Mouse (Mus musculus) adrenal gland, adult 10 weeks (tissue): ENCODE data around the gene Gabarap. TPM values are rescaled to one million over a fixed set of nuclear protein-coding genes. Genes with fewer than 3 reads are reported as not detected.

ENCODE experiments used
- polyA plus RNA-seq: library from polyadenylated mRNA; stranded (reverse); fragments of 350-450 nt; fragmentation: Illumina TruSeq; extraction: RNeasy Lipid Tissue Mini Kit (QIAGEN cat#74804); gene quantifications from one replicate; pipeline ENCODE4 v1.2.3, GENCODE M21; 2014; ENCODE audit warnings: low read depth, low replicate concordance

The Gabarap gene
- 525 TPM for polyA plus RNA-seq

DNA sequence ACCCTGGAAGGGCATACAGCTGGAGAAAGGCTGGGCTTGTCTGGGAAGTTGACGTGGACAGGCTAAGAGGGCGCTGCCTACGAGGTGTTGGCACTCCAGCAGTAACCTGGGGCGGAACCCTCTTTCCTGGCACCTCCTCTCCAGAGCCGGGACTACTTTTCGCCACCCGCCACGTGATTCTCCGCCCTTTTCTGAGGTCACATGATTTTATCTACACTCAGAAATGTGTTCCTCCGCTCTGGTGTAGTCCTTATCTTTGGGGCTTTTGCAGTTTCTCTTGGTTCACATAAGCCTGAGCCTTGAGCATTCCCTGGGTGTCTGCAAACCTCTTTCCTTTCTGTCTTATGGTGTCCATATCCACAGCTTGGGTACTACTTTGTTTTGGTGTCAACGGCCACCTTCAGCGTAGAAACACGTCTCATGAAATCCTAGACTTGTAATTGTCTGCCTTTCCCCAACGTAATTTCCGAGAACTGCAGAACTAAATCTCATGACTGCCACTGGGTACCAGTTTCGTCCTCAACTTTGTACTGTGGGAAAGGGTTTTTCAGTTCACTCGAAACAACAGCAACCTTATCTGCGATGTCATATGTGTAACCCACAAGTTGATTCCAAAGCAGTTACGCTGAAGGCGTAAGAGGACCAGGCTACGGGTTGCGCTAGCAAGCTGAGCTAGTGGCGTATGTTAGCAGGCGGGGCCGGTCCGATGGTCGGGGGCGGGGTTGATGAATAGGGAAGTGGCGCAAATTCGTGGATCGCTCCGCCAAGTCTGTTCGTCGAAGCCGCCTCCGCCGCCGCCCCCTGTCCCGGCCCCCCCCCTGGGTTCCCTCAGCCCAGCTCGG lies at the start of gene Gabarap:
Gene Gabarap (plus strand): TSS at position 294 of the 842 bp plus-strand sequence.

DNA sequence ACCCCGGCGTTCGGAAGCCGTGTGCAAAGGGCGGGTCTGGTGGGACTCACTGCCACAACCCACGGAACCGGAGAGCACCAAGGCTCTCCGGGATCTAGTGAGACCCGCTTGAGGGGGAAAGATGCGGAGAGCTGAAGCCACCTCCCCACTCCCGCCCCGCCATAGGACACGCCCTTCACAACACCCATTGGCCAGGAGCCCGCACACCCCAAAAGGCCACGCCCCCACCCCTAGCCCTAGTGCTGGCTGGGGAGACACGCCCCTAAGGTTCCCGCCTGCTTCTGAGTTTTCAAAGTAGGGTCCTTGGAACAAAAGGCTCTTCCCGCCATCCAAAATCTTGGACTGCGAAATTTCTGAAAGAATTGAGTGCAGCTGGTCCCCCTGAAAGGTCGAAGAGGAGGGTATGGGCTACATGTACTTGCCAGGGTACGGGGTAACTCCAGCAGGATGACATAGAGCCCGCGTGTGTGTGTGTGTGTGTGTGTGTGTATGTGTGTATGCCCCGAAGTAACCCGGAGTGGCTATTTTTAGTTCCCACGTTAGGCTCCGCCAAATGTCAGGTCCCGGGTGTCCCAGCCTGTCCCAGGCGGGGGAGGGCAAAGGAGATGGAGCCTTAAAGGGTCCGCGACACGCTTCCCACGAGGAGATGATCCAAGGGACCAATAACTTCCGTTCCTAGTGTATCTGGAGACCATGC lies 42.7 kb upstream of the Gabarap start, which contains the start of gene Slc2a4:
Gene Slc2a4 (minus strand): TSS at position 123 of the 697 bp plus-strand sequence.

DNA sequence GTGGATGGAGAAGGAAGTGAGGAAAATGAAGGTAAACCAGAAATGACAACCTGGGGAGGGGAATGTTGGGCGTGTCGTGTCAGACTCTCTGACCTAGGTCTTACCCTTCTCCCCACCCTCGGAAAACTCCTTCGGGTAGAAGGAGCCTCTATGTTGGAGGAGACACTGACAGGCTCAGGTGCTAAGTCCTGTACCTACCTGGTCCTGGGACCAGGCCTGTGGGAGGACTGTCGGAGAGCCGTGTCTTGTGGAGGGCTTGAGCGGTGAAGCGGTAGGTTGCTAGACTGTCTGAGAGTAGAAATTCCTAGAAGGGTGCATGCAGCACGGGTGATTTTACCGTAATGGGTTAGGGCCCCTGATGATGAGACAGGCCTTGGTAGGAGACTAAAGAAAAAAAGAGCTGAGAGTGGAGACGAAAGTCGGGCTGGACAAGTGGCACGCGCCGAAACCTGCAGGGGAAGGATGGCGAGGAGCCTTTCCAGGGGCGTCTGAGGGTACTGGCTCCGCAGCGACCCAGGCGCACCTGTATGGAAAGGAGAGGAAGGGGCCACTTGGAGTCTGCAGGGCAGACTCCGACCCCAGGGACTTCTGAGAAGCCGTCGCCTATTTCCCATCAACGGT lies 26.2 kb upstream of the Gabarap start, which contains the start of gene Cldn7:
Gene Cldn7 (plus strand): TSS at position 130 of the 621 bp plus-strand sequence.

DNA sequence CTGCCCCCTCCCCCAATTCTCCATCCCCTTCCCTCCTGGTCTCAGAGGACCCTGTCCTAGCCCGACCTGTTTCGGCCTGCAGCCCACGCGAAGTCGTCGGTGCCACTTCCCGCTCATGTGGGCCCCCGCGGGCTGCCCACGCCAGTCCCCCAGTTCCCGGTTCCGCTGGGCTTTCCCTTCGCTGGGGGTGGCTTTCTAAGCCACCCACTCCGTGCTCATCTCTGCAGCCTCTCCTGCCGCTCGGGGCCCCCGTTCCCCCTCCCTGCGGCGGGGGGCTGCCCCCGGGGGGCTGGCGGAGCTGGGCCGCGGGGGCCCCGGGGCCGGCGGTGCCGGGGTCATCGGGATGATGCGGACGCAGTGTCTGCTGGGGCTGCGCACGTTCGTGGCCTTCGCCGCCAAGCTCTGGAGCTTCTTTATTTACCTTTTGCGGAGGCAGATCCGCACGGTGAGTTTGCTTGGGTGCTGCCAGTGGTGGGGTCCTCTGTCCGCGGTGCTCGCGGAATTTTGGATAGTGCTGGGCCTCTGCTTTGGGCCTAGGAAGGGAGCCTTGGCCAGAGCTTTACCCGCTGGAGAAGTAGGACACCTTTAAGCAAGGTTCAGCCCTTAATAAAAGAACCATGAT lies 9.7 kb upstream of the Gabarap start, which contains the start of gene Ctdnep1:
Gene Ctdnep1 (plus strand): TSS at position 16 of the 622 bp plus-strand sequence.

DNA sequence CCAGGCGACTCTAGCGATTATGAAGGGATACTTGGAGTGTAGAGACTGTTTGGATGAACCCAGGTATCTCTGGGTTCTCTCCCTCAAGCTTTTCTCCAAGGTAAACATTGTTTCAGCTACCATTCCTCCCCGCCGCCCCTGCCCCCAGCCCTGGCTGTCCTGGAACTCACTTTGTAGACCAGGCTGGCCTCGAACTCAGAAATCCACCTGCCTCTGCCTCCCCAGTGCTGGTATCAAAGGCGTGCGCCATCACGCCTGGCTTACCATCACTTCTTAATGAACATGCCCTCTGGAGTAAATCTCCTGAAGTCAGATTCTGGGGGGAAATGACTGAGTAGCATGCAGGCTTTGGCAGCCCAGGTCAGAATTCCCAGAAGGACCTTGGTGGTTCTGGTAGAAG lies 8.7 kb upstream of the Gabarap start, which contains the start of gene Elp5:
Gene Elp5 (minus strand): TSS at position 293 of the 400 bp plus-strand sequence.

DNA sequence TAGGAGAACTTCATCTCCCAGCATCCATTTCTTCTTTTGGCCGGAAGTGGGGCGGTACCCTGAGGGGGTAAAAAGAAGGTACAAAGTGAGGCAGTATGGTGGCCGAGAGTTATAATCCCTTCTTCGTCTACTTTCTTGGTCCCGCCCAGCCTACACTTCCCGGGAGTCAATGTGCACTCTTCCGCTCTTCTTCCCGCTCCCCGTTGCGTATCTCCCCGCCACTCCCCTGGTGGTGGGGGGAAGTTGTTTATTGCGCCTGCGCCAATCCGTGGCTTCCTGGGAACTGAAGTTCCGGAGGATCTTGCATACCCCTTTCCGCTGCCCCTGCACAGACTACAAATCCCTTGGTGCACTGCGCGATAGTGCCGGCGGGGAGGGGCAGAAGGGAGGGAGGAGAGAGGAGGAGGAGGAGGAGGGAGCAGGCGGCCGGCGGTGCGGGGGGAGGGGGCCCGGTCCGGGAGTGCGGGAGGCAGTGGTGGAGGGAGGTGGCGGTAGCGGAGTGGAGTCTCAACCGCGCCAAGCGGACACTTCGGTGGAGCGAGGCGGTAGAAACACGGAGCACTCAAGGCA lies 4.5 kb downstream of the Gabarap start, which contains the start of gene Phf23:
Gene Phf23 (plus strand): TSS at position 387 of the 570 bp plus-strand sequence.

DNA sequence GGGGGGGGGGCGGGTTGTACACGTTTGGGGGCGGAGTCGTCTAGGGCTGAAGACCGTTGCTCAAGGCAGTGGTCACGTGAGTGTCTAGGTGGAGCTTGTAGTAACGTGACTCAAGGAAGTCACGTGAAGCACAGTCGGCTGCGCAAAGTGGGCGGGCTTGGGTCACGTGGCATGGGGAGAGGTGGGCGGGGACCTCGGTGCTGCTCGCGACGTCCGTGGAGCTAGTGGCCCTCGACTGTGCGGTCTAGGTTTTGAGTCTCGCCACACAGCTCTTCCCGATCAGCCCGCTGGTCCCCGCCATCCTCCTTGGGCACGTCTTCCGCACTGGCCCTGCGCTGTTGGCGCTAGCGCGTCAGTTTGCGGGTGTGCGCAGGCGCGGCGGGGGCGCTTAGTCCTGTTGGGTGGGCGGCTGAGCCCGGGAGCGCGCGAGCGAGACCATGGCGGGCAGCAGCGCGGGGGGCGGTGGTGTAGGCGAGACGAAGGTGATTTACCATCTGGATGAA lies 9.5 kb downstream of the Gabarap start, which contains the start of gene Dvl2:
Gene Dvl2 (plus strand): TSS at position 200 of the 503 bp plus-strand sequence.

DNA sequence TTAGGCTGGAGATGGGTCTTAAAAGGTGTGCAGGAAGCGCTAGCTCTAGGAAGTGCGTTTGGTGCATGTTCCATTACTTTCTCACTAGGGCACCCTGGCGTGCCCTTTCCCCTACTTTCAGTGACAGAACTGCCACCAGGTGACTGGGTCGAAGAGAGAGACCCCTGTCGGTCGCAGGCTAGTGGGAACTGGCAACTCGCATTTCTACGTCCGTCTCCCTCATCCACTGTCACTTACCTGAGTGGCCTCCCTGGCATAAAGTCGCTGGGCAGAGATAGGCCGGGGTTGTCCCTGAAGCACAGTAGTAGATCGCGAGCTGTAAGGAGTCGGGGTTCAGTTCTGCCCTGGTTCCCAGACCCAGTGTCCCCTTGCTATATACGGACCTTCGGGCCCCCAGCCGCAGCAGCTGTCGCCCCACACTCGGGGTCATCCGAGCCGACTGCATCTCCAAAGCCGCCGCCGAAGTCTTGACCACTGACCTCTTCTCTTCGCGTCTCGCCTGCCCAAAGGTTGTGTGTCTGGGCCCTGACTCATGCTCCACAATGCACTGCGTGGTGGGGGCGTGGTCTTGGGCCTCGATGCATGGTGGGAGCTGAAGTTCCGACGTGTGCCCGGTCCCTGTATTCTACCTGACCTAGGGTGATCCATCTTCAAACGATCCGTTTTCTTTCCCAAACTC lies 24.1 kb downstream of the Gabarap start, which contains the start of gene Acadvl:
Gene Acadvl (minus strand): TSS at position 532 of the 679 bp plus-strand sequence.

DNA sequence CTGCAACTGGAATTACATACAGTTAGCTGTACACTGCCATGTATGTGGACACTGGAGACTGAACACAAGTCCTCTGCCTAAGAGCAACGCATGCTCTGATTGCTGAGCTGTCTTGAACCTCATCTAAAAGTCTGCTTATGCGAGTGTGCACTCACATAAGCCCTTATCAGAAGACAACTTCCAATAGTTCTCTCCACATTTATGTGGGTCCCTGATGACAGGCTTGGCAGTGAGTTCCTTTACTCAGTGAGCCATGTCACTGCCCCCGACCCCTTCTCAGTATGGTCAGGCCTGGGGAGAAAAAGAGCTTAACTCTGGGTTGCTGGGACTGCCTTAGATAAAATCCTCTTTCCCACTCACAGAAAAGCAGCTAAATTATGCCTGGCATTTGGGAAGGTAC lies 25.7 kb downstream of the Gabarap start, which contains the start of gene Dlg4:
Gene Dlg4 (plus strand): TSS at position 274 of the 400 bp plus-strand sequence.

Other genes with a start within 250 kb of the Gabarap start
- 37.7 TPM for gene Polr2a, start 232.5 kb upstream of the Gabarap start, polyA plus RNA-seq
- not detected for gene Slc35g3, start 229.2 kb upstream of the Gabarap start, polyA plus RNA-seq
- 35.4 TPM for gene Zbtb4, start 225.2 kb upstream of the Gabarap start, polyA plus RNA-seq
- 1.3 TPM for gene Chrnb1, start 195.2 kb upstream of the Gabarap start, polyA plus RNA-seq
- 5.0 TPM for gene Fgf11, start 189.3 kb upstream of the Gabarap start, polyA plus RNA-seq
- not detected for gene Tmem102, start 185.5 kb upstream of the Gabarap start, polyA plus RNA-seq
- not detected for gene Gm39566, start 175.8 kb upstream of the Gabarap start, polyA plus RNA-seq
- gene Spem2, start 172.7 kb upstream of the Gabarap start, polyA plus RNA-seq: not detected
- gene Spem1, start 169.0 kb upstream of the Gabarap start, polyA plus RNA-seq: not detected
- 1.5 TPM for gene Nlgn2, start 153.4 kb upstream of the Gabarap start, polyA plus RNA-seq
- 24.3 TPM for gene Tmem256, start 152.6 kb upstream of the Gabarap start, polyA plus RNA-seq
- 1.6 TPM for gene Plscr3, start 144.8 kb upstream of the Gabarap start, polyA plus RNA-seq
- gene Tnk1, start 132.4 kb upstream of the Gabarap start, polyA plus RNA-seq: not detected
- not detected for gene Tmem95, start 113.1 kb upstream of the Gabarap start, polyA plus RNA-seq
- gene Kctd11, start 109.7 kb upstream of the Gabarap start, polyA plus RNA-seq: 2.4 TPM
- not detected for gene Acap1, start 95.6 kb upstream of the Gabarap start, polyA plus RNA-seq
- gene 2810408A11Rik, start 90.2 kb upstream of the Gabarap start, polyA plus RNA-seq: not detected
- gene Neurl4, start 90.1 kb upstream of the Gabarap start, polyA plus RNA-seq: 3.1 TPM
- 22.9 TPM for gene Gps2, start 77.3 kb upstream of the Gabarap start, polyA plus RNA-seq
- gene Eif5a, start 69.2 kb upstream of the Gabarap start, polyA plus RNA-seq: 242 TPM
- gene Ybx2, start 55.3 kb upstream of the Gabarap start, polyA plus RNA-seq: 1.4 TPM
- gene Slc2a4, start 43.0 kb upstream of the Gabarap start, polyA plus RNA-seq: 2.4 TPM
- gene Cldn7, start 26.4 kb upstream of the Gabarap start, polyA plus RNA-seq: not detected
- 46.8 TPM for gene Ctdnep1, start 10.0 kb upstream of the Gabarap start, polyA plus RNA-seq
- gene Elp5, start 8.6 kb upstream of the Gabarap start, polyA plus RNA-seq: 17.4 TPM
- gene Phf23, start 4.6 kb downstream of the Gabarap start, polyA plus RNA-seq: 20.2 TPM
- 0.76 TPM for gene Dvl2, start 9.5 kb downstream of the Gabarap start, polyA plus RNA-seq
- gene Acadvl, start 24.3 kb downstream of the Gabarap start, polyA plus RNA-seq: 27.3 TPM
- gene Dlg4, start 25.8 kb downstream of the Gabarap start, polyA plus RNA-seq: 1.6 TPM
- not detected for gene Asgr1, start 62.9 kb downstream of the Gabarap start, polyA plus RNA-seq
- not detected for gene Asgr2, start 101.5 kb downstream of the Gabarap start, polyA plus RNA-seq
- 2.5 TPM for gene Mgl2, start 139.2 kb downstream of the Gabarap start, polyA plus RNA-seq
- not detected for gene Clec10a, start 165.1 kb downstream of the Gabarap start, polyA plus RNA-seq
- not detected for gene Slc16a11, start 221.6 kb downstream of the Gabarap start, polyA plus RNA-seq
- 2.2 TPM for gene Slc16a13, start 229.9 kb downstream of the Gabarap start, polyA plus RNA-seq
- gene Bcl6b, start 238.7 kb downstream of the Gabarap start, polyA plus RNA-seq: 13.0 TPM
- 2.4 TPM for gene 0610010K14Rik, start 246.8 kb downstream of the Gabarap start, polyA plus RNA-seq
- 1.9 TPM for gene Gm21988, start 248.7 kb downstream of the Gabarap start, polyA plus RNA-seq
- gene Rnasek, start 248.7 kb downstream of the Gabarap start, polyA plus RNA-seq: 48.7 TPM